Mouse (Mus musculus): ENCODE measurements at regions not wholly inside any gene's neighbourhood (a gene's known extent, or its start where the extent isn't known, plus 50 kb on each side); places are given as distances from the start of the nearest gene placed in this dataset.

DNA sequence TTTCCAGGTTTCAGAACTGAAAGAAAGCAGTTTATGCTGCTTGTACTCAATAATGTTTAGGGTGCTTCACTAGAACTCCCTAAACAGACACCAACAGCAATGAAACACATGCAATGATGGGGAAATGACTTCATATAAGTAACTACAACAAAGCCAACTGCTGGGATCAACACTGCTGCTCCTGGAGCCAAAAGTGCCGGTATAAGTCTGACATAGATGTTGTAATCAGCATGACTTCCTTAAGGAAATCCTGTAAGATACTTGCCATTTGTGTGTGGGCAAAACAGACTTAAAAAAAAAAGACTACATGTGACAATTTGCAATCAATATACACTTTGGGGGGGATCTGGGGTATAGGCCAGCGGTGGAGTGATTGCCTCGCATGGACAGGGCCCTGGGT, 438.4 kb upstream of the A1bg start:
- TF ChIP-seq MYOG (IDR thresholded peaks at IDR 0.05; ENCODE audit: control insufficient read depth in 1 of 3, insufficient read depth in 1 of 3, insufficient read length in 2 of 3, low read depth in 2 of 3) (no peak), POLR2A (IDR thresholded peaks at IDR 0.05; ENCODE audit: insufficient read length, low read depth) (no peak), E2F4 (IDR thresholded peaks at IDR 0.05; ENCODE audit: insufficient read depth) (no peak)

All from myocyte (in vitro differentiated cells).